Mouse (Mus musculus) MEL (cell line): ENCODE measurements around the gene Serpina11. TPM values are rescaled to one million over a fixed set of nuclear protein-coding genes. Genes with fewer than 3 reads are reported as not detected.

ENCODE experiments used
- DNase-seq: peaks from one replicate; pipeline ENCODE4 v3.0.0; 2011; ENCODE audit warnings: low read depth, low spot score
- H3K27ac ChIP-seq: 2 replicates; pipeline ENCODE4 v1.5.1; 2012; ENCODE audit warnings: low read depth, mild to moderate bottlenecking, control low read depth, low read length, moderate library complexity; ENCODE audit not compliant: control insufficient read depth
- H3K27me3 ChIP-seq, 2 experiments: fragments of 150-350 bp in 1 of 2; sonication (generic) in 1 of 2; 2 replicates each; pipeline ENCODE4 v1.6.1; 2012; ENCODE audit warnings: low read length in 2 of 2, mild to moderate bottlenecking in 2 of 2, improper control_type of control experiment in 1 of 2, moderate library complexity in 1 of 2; ENCODE audit not compliant: insufficient read depth in 2 of 2, control insufficient read depth in 1 of 2
- H3K36me3 ChIP-seq, 2 experiments: 2 replicates each; pipeline ENCODE4 v1.6.1; 2012 to 2014; ENCODE audit warnings: low read length in 2 of 2, improper control_type of control experiment in 1 of 2, inconsistent platforms in 1 of 2, mild to moderate bottlenecking in 1 of 2; ENCODE audit not compliant: insufficient read depth in 2 of 2, control insufficient read depth in 1 of 2
- H3K4me1 ChIP-seq, 2 experiments: fragments of 150-350 bp in 1 of 2; sonication (generic) in 1 of 2; 2 replicates each; pipeline ENCODE4 v1.6.1; 2012; ENCODE audit warnings: low read length in 2 of 2, improper control_type of control experiment in 1 of 2, mild to moderate bottlenecking in 1 of 2; ENCODE audit not compliant: insufficient read depth in 2 of 2, control insufficient read depth in 1 of 2
- H3K4me3 ChIP-seq, 2 experiments: fragments of 150-350 bp in 1 of 2; sonication (generic) in 1 of 2; 2 replicates each; pipeline ENCODE4 v1.5.1; 2012; ENCODE audit warnings: low read depth in 2 of 2, low read length in 2 of 2, mild to moderate bottlenecking in 2 of 2, moderate library complexity in 2 of 2, control low read depth in 1 of 2, improper control_type of control experiment in 1 of 2; ENCODE audit not compliant: control insufficient read depth in 1 of 2, insufficient read depth in 1 of 2
- H3K79me2 ChIP-seq: 2 replicates; pipeline ENCODE4 v1.6.1; 2012; ENCODE audit warnings: mild to moderate bottlenecking, low read length, moderate library complexity; ENCODE audit not compliant: control insufficient read depth, poor library complexity, insufficient read depth
- H3K9ac ChIP-seq: 2 replicates; pipeline ENCODE4 v1.6.1; 2012; ENCODE audit warnings: low read depth, mild to moderate bottlenecking, control low read depth, low read length, moderate library complexity; ENCODE audit not compliant: control insufficient read depth, poor library complexity, severe bottlenecking
- H3K9me3 ChIP-seq: fragments of 150-350 bp; sonication (generic); replicated peaks from 2 replicates; pipeline ENCODE4 v1.6.1; 2012; ENCODE audit warnings: mild to moderate bottlenecking, low read length, improper control_type of control experiment, moderate library complexity; ENCODE audit not compliant: insufficient read depth
- CHD1 ChIP-seq: IDR thresholded peaks from 2 replicates; pipeline ENCODE4 v1.6.1; 2012; ENCODE audit warnings: low read depth, mild to moderate bottlenecking, inconsistent platforms, low read length, improper control_type of control experiment
- CHD2 ChIP-seq: IDR thresholded peaks from 2 replicates; pipeline ENCODE4 v1.6.1; 2011; ENCODE audit warnings: low read length, improper control_type of control experiment
- CTCF ChIP-seq, 3 experiments: IDR thresholded peaks in 2 of 3; conservative IDR thresholded peaks in 1 of 3; 2 replicates each; pipeline ENCODE4 v1.5.1; 2011 to 2012; ENCODE audit warnings: low read length in 3 of 3, low read depth in 2 of 3, mild to moderate bottlenecking in 2 of 3, improper control_type of control experiment in 1 of 3, inconsistent platforms in 1 of 3, mixed read lengths in 1 of 3, moderate library complexity in 1 of 3; ENCODE audit not compliant: control insufficient read depth in 1 of 3, insufficient read depth in 1 of 3, poor library complexity in 1 of 3, severe bottlenecking in 1 of 3
- ELF1 ChIP-seq: IDR thresholded peaks from 2 replicates; pipeline ENCODE4 v1.6.1; 2014; ENCODE audit warnings: low read depth, mild to moderate bottlenecking, inconsistent platforms, low read length, improper control_type of control experiment, moderate library complexity
- ETS1 ChIP-seq: IDR thresholded peaks from 2 replicates; pipeline ENCODE4 v1.6.1; 2012; ENCODE audit warnings: low read depth, mild to moderate bottlenecking, inconsistent platforms, low read length, improper control_type of control experiment, moderate library complexity
- GABPA ChIP-seq: IDR thresholded peaks from 2 replicates; pipeline ENCODE4 v1.6.1; 2012; ENCODE audit warnings: low read depth, mild to moderate bottlenecking, inconsistent platforms, low read length, improper control_type of control experiment, moderate library complexity
- HCFC1 ChIP-seq: IDR thresholded peaks from 2 replicates; pipeline ENCODE4 v1.6.1; 2012; ENCODE audit warnings: low read depth, mild to moderate bottlenecking, inconsistent platforms, low read length, improper control_type of control experiment, moderate library complexity
- JUND ChIP-seq: IDR thresholded peaks from 2 replicates; pipeline ENCODE4 v1.6.1; 2011; ENCODE audit warnings: low read depth, mild to moderate bottlenecking, improper control_type of control experiment, low read length
- MAFK ChIP-seq: IDR thresholded peaks from 2 replicates; pipeline ENCODE4 v1.6.1; 2011; ENCODE audit warnings: low read depth, mild to moderate bottlenecking, low read length, improper control_type of control experiment, borderline replicate concordance
- MAZ ChIP-seq: IDR thresholded peaks from 2 replicates; pipeline ENCODE4 v1.6.1; 2012; ENCODE audit warnings: low read depth, mild to moderate bottlenecking, inconsistent platforms, low read length, improper control_type of control experiment
- MEF2A ChIP-seq: IDR thresholded peaks from 2 replicates; pipeline ENCODE4 v1.6.1; 2014; ENCODE audit warnings: low read depth, mild to moderate bottlenecking, inconsistent platforms, low read length, improper control_type of control experiment; ENCODE audit not compliant: poor library complexity, insufficient replicate concordance, severe bottlenecking; ENCODE audit errors: extremely low read depth
- MYC ChIP-seq: IDR thresholded peaks from 2 replicates; pipeline ENCODE4 v1.6.1; 2011; ENCODE audit warnings: low read depth, mild to moderate bottlenecking, low read length, improper control_type of control experiment, moderate library complexity
- NELFE ChIP-seq: IDR thresholded peaks from 2 replicates; pipeline ENCODE4 v1.6.1; 2011; ENCODE audit warnings: low read depth, low read length, improper control_type of control experiment
- NRF1 ChIP-seq: IDR thresholded peaks from 2 replicates; pipeline ENCODE4 v1.6.1; 2014; ENCODE audit warnings: low read depth, mild to moderate bottlenecking, inconsistent platforms, low read length, improper control_type of control experiment, moderate library complexity; ENCODE audit not compliant: poor library complexity, insufficient read depth, severe bottlenecking
- POLR2A ChIP-seq, 2 experiments: IDR thresholded peaks; 2 replicates each; pipeline ENCODE4 v1.6.1; 2011 to 2012; ENCODE audit warnings: low read length in 2 of 2, mild to moderate bottlenecking in 2 of 2, control low read depth in 1 of 2, improper control_type of control experiment in 1 of 2, low read depth in 1 of 2, moderate library complexity in 1 of 2; ENCODE audit not compliant: control insufficient read depth in 1 of 2, insufficient read depth in 1 of 2, poor library complexity in 1 of 2
- RCOR1 ChIP-seq: IDR thresholded peaks from 2 replicates; pipeline ENCODE4 v1.6.1; 2012; ENCODE audit warnings: low read depth, mild to moderate bottlenecking, inconsistent platforms, low read length, improper control_type of control experiment
- SMC3 ChIP-seq: IDR thresholded peaks from 2 replicates; pipeline ENCODE4 v1.6.1; 2011; ENCODE audit warnings: low read depth, low read length, improper control_type of control experiment
- TCF12 ChIP-seq: IDR thresholded peaks from 2 replicates; pipeline ENCODE4 v1.6.1; 2014; ENCODE audit warnings: low read depth, mild to moderate bottlenecking, inconsistent platforms, low read length, improper control_type of control experiment, moderate library complexity
- UBTF ChIP-seq: IDR thresholded peaks from 2 replicates; pipeline ENCODE4 v1.6.1; 2012; ENCODE audit warnings: low read depth, mild to moderate bottlenecking, inconsistent platforms, low read length, improper control_type of control experiment, moderate library complexity, borderline replicate concordance; ENCODE audit not compliant: insufficient read depth
- USF1 ChIP-seq: IDR thresholded peaks from 2 replicates; pipeline ENCODE4 v1.6.1; 2014; ENCODE audit warnings: low read depth, mild to moderate bottlenecking, inconsistent platforms, low read length, improper control_type of control experiment, moderate library complexity
- ZC3H11A ChIP-seq: IDR thresholded peaks from 2 replicates; pipeline ENCODE4 v1.6.1; 2012; ENCODE audit warnings: low read depth, mild to moderate bottlenecking, inconsistent platforms, low read length, improper control_type of control experiment
- ZKSCAN1 ChIP-seq: IDR thresholded peaks from 2 replicates; pipeline ENCODE4 v1.6.1; 2012; ENCODE audit warnings: low read depth, mild to moderate bottlenecking, inconsistent platforms, low read length, improper control_type of control experiment, moderate library complexity
- ZNF384 ChIP-seq: IDR thresholded peaks from 2 replicates; pipeline ENCODE4 v1.6.1; 2012; ENCODE audit warnings: low read depth, mild to moderate bottlenecking, inconsistent platforms, low read length, improper control_type of control experiment
- polyA plus RNA-seq, 2 experiments: library from polyadenylated mRNA; stranded (reverse) in 1 of 2; unstranded in 1 of 2; fragments of >175 nt in 1 of 2; fragments of >200 nt in 1 of 2; gene quantifications; 2 replicates each; pipeline versions ENCODE4 v1.2.1 to v1.2.4; 2012; ENCODE audit warnings: low replicate concordance in 2 of 2, low read depth in 1 of 2; ENCODE audit not compliant: insufficient read length in 2 of 2, insufficient read depth in 1 of 2, missing spikeins in 1 of 2
- total RNA-seq: library from RNA; depleted of rRNA; stranded (reverse); fragments of 300-350 nt; gene quantifications from 2 replicates; pipeline ENCODE4 v1.2.3, GENCODE M21; 2012

Serpina11 gene
- total and polyA plus RNA-seq, 3 experiments, result 0.65 to 0.67 TPM; not detected in 1

- H3K4me3 ChIP-seq, result no peak overlapping the region
- no peak for DNase-seq
- no peaks in the 10 kb centered on the region for H3K4me1 ChIP-seq
- H3K9ac ChIP-seq, result no peak overlapping the region
- H3K27ac ChIP-seq, result no peak overlapping the region
- TF ChIP-seq CHD2, result no peak
- no peak for TF ChIP-seq MAZ
- TF ChIP-seq SMC3, result no peak
- TF ChIP-seq USF1, result no peak
- TF ChIP-seq ZNF384, result no peak
- no peak for TF ChIP-seq ELF1
- TF ChIP-seq MEF2A, result no peak
- TF ChIP-seq RCOR1, result no peak
- TF ChIP-seq UBTF, result no peak
- TF ChIP-seq ZC3H11A, result no peak
- no peak for TF ChIP-seq MAFK
- TF ChIP-seq JUND, result no peak
- TF ChIP-seq CTCF (IDR thresholded peaks at IDR 0.05 in 2 of 3, conservative IDR thresholded peaks at IDR 0.05 in 1 of 3; ENCODE audit: control insufficient read depth in 1 of 3, insufficient read depth in 1 of 3, low read depth in 2 of 3, low read length in 3 of 3, poor library complexity in 1 of 3, severe bottlenecking in 1 of 3), result no peak
- no peak for TF ChIP-seq NRF1
- no peak for TF ChIP-seq POLR2A (IDR thresholded peaks at IDR 0.05; ENCODE audit: control insufficient read depth in 1 of 2, insufficient read depth in 1 of 2, low read depth in 1 of 2, low read length in 2 of 2, poor library complexity in 1 of 2)
- no peak for TF ChIP-seq CHD1
- no peak for TF ChIP-seq MYC
- no peaks in the 10 kb centered on the region for H3K79me2 ChIP-seq
- no peaks in the 10 kb centered on the region for H3K9me3 ChIP-seq
- no peaks in the 10 kb centered on the region for H3K27me3 ChIP-seq
- H3K36me3 ChIP-seq, result no peaks in the 10 kb centered on the region
These were observed 27.4 kb downstream of the Serpina11 start for GRCm38 (mm10) chr12:103962337-103962736.

- no peaks in the 10 kb centered on the region for H3K79me2 ChIP-seq
- no peaks in the 10 kb centered on the region for H3K36me3 ChIP-seq
- H3K9me3 ChIP-seq, result no peaks in the 10 kb centered on the region
- H3K4me1 ChIP-seq, result no peaks in the 10 kb centered on the region
- DNase-seq, result no peak
- no peak overlapping the region for H3K4me3 ChIP-seq
- TF ChIP-seq ETS1, result no peak
- TF ChIP-seq ZNF384, result no peak
- no peak for TF ChIP-seq NRF1
- no peak for TF ChIP-seq ZC3H11A
- no peak for TF ChIP-seq TCF12
- no peak for TF ChIP-seq HCFC1
- TF ChIP-seq GABPA, result no peak
- TF ChIP-seq MEF2A, result no peak
- no peak for TF ChIP-seq ZKSCAN1
- TF ChIP-seq CHD1, result no peak
- no peak for TF ChIP-seq UBTF
- no peak for TF ChIP-seq NELFE
- TF ChIP-seq, all 39 proteins: peak for 0
- Histone ChIP-seq H3K27me3 (no peaks in the 10 kb centered on the region), H3K27ac (no peak overlapping the region), H3K9ac (no peak overlapping the region)
These were observed 28.0 kb downstream of the Serpina11 start for GRCm38 (mm10) chr12:103961716-103962115.
